Mouse (Mus musculus): ENCODE measurements around the gene Rasgrf2. TPM values are rescaled to one million over a fixed set of nuclear protein-coding genes. Genes with fewer than 3 reads are reported as not detected.
"Not testable (repeated sequence)": the region's sequence is repeated elsewhere in the genome, so short reads cannot be mapped to it uniquely, and the experiment has no call there.

The Rasgrf2 gene
- 1 to 10 TPM; 4.0 to 5.3 TPM for total RNA-seq (2021)
- long read RNA-seq, experiment 1 = 0 reads
- long read RNA-seq, experiment 2 = 0 reads

GRCm38 (mm10) chr13:92131384-92132150 is at the start of gene Rasgrf2:
Rasgrf2 (minus strand) TSS chr13:92131656.
- DNase-seq (ENCODE audit: low spot score) = no peak

- not testable (repeated sequence) for DNase-seq (ENCODE audit: low spot score)
Measured at GRCm38 (mm10) chr13:92172686-92173085, 41.2 kb upstream of the Rasgrf2 start.

GRCm38 (mm10) chr13:92150551-92150950 is 19.1 kb upstream of the Rasgrf2 start:
- no peak for DNase-seq (ENCODE audit: low spot score)

GRCm38 (mm10) chr13:92148858-92149257 is 17.4 kb upstream of the Rasgrf2 start:
- no peak for DNase-seq (ENCODE audit: low spot score)

- DNase-seq (ENCODE audit: low spot score) = no peak
Measured at GRCm38 (mm10) chr13:92134792-92135191, 3.3 kb upstream of the Rasgrf2 start.

- no peak for DNase-seq (ENCODE audit: low spot score)
Measured at GRCm38 (mm10) chr13:92132599-92132998, 1.1 kb upstream of the Rasgrf2 start.

GRCm38 (mm10) chr13:92130994-92131383 is 467 bp downstream of the Rasgrf2 start:
- DNase-seq (ENCODE audit: low spot score) = no peak

- DNase-seq (ENCODE audit: low spot score) = no peak
Measured at GRCm38 (mm10) chr13:92129877-92130276, 1.6 kb downstream of the Rasgrf2 start.

GRCm38 (mm10) chr13:92125902-92126301 is 5.6 kb downstream of the Rasgrf2 start:
- DNase-seq (ENCODE audit: low spot score) = no peak

- no peak for DNase-seq (ENCODE audit: low spot score)
Measured at GRCm38 (mm10) chr13:92119623-92120022, 11.8 kb downstream of the Rasgrf2 start.

GRCm38 (mm10) chr13:92114076-92114475 is 17.4 kb downstream of the Rasgrf2 start:
- no peak for DNase-seq (ENCODE audit: low spot score)

- no peak for DNase-seq (ENCODE audit: low spot score)
Measured at GRCm38 (mm10) chr13:92108237-92108636, 23.2 kb downstream of the Rasgrf2 start.

- DNase-seq (ENCODE audit: low spot score) = no peak
Measured at GRCm38 (mm10) chr13:92104259-92104658, 27.2 kb downstream of the Rasgrf2 start.

- DNase-seq (ENCODE audit: low spot score) = no peak
Measured at GRCm38 (mm10) chr13:92098484-92098883, 33.0 kb downstream of the Rasgrf2 start.

- no peak for DNase-seq (ENCODE audit: low spot score)
Measured at GRCm38 (mm10) chr13:92095131-92096090, 36.0 kb downstream of the Rasgrf2 start.

- no peak for DNase-seq (ENCODE audit: low spot score)
Measured at GRCm38 (mm10) chr13:92093712-92094290, 37.7 kb downstream of the Rasgrf2 start.

- DNase-seq (ENCODE audit: low spot score) = no peak
Measured at GRCm38 (mm10) chr13:92073111-92073510, 58.3 kb downstream of the Rasgrf2 start.

- DNase-seq (ENCODE audit: low spot score) = no peak
Measured at GRCm38 (mm10) chr13:92068651-92069050, 62.8 kb downstream of the Rasgrf2 start.

GRCm38 (mm10) chr13:92067831-92068230 is 63.6 kb downstream of the Rasgrf2 start:
- no peak for DNase-seq (ENCODE audit: low spot score)

- DNase-seq (ENCODE audit: low spot score) = no peak
Measured at GRCm38 (mm10) chr13:92053748-92054147, 77.7 kb downstream of the Rasgrf2 start.

GRCm38 (mm10) chr13:92053001-92053400 is 78.5 kb downstream of the Rasgrf2 start:
- no peak for DNase-seq (ENCODE audit: low spot score)

GRCm38 (mm10) chr13:92051216-92051615 is 80.2 kb downstream of the Rasgrf2 start:
- DNase-seq (ENCODE audit: low spot score) = no peak
